Mouse (Mus musculus) forebrain, embryonic 10.5 days (tissue): ENCODE data around the gene Ppp3ca. TPM values are rescaled to one million over a fixed set of nuclear protein-coding genes. Genes with fewer than 3 reads are reported as not detected.

Experiments
- DNase-seq: peaks from one replicate; pipeline ENCODE4 v3.0.0-alpha.2; 2017; ENCODE audit warnings: low spot score; ENCODE audit errors: extremely low spot score
- H3K27ac ChIP-seq: fragments of 300-500 bp; sonication (generic); 2 replicates; pipeline ENCODE4 v1.5.1; 2016; ENCODE audit warnings: mild to moderate bottlenecking
- H3K27me3 ChIP-seq: fragments of 300-500 bp; sonication (generic); 2 replicates; pipeline ENCODE4 v1.6.1; 2016; ENCODE audit warnings: mild to moderate bottlenecking; ENCODE audit not compliant: poor library complexity, severe bottlenecking
- H3K36me3 ChIP-seq: fragments of 300-500 bp; sonication (generic); replicated peaks from 2 replicates; pipeline ENCODE4 v1.6.1; 2016; ENCODE audit warnings: mild to moderate bottlenecking, moderate library complexity
- H3K4me1 ChIP-seq: fragments of 300-500 bp; sonication (generic); 2 replicates; pipeline ENCODE4 v1.6.1; 2016
- H3K4me3 ChIP-seq: fragments of 300-500 bp; sonication (generic); 2 replicates; pipeline ENCODE4 v1.5.1; 2016; ENCODE audit warnings: mild to moderate bottlenecking, moderate library complexity
- H3K9me3 ChIP-seq: fragments of 300-500 bp; sonication (generic); 2 replicates; pipeline ENCODE4 v1.6.1; 2016; ENCODE audit warnings: mild to moderate bottlenecking, moderate library complexity
- whole genome bisulfite sequencing: fragments of 180-500 bp; shearing (Covaris S2); methylation state at CpG from one replicate; pipeline ENCODE4 v1.1.7; 2016; 5-methylcytosine and 5-hydroxymethylcytosine counted together
- polyA plus RNA-seq: library from polyadenylated mRNA; unstranded; fragments of >200 nt; fragmentation: Nextera tagmentation; extraction: Ambion mirVana; gene quantifications from 2 replicates; pipeline ENCODE4 v1.2.1, GENCODE M21; 2016

Gene Ppp3ca
- polyA plus RNA-seq, 1 experiment from 2014 or later: 28.7 TPM

- DNase-seq: no peak
- Histone ChIP-seq H3K9me3 (no peaks in the 10 kb centered on the region), H3K4me3 (no peak overlapping the region), H3K36me3 (no peaks in the 10 kb centered on the region), H3K4me1 (peaks cover 10% of the 10 kb centered on the region), H3K27me3 (peaks cover 10% of the 10 kb centered on the region; the same call in 1 of the 2 replicates), H3K27ac (no peak overlapping the region)
- WGBS: 91% methylated on average over 9 of the region's 9 CpGs
Measured at GRCm38 (mm10) chr3:136742258-136743057, 72.5 kb downstream of the Ppp3ca start.

DNA sequence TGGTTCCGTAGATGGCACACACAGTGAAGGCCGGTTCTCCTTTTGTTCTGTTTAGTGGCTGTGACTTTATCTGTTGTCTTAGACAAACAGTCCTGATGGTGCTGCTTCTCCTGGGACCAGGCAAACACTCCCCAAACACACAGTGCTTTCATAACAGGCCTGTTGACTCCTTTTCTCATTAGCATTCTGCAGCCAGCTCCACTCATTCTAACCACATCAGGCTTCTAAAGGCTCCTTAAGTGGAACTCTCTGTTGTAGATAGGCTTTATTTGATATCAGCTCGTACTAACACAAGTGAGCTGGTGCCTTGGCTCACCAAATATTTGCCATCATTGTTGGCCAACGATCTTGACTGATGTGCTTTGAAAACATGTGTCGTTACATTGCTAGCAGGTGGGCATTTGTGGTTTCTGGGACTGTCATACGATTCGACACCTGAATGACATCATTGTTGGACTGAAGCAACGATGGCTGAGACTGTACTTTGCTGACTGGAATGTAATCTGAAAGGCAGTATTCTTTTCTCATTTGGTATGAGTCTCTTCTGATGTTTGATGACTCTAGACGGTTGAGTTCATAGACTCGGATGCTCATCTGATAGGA is 74.5 kb downstream of the Ppp3ca start:
- H3K36me3 ChIP-seq: no peaks in the 10 kb centered on the region
- peaks cover 23% of the 10 kb centered on the region for H3K4me1 ChIP-seq
- no peaks in the 10 kb centered on the region for H3K9me3 ChIP-seq
- no peak overlapping the region for H3K27ac ChIP-seq
- no peak for DNase-seq
- WGBS: 89% methylated on average over 10 of the region's 10 CpGs
- H3K27me3 ChIP-seq: peaks cover 14% of the 10 kb centered on the region; the same call in 1 of the 2 replicates
- no peak overlapping the region for H3K4me3 ChIP-seq

DNA sequence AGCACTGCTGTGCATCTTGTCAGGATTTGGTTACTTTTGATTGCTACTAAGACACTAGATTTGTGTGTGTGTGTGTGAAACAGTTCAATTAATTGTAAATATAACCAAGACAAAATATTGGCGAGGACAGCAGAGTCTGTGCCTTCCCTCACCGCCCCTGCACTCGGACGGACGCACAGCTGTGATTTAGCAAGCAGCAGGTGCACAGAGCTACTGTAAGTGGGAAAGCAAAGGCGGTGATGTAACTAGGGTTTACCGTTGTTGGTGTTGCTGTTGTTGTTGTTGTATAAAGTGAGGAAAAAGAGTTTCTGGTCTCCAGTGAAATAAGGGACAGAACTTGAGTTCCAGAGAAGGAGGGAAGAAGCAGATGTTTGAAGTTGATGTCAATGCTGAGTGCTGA is 75.5 kb downstream of the Ppp3ca start:
- 89% methylated on average over 7 of the region's 7 CpGs for WGBS

DNA sequence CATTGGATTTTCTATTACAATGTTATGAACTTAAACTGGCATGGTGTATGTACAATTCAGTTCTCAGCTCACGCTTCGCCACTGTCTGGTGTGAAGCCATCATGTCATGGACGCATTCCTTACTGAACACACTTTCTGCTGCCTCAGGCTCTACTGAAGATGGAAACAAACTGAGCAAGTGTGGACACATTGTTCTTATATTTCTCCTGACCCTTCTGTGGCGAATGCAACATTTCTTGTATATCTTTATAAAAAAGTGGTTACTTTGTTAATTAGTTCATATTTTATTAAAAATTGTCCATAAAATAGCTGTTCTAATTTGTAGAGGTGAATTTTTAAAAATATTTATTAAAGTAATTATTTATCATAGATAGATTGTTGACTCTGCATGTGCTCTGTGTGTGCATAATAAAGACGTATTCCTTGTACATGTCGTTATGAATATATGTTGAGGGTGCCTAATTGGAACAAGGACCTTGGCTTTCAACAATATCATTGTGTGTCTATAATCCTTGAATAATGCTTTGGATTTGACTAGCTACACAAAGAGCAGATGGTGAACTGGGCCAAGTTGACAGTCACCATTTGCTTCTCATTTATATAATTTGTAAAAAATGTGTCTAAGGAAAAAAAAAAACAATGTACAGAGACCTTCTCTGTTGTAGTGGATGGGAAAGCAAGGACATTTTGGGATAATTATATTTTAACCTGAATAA is 79.0 kb downstream of the Ppp3ca start:
- Histone ChIP-seq H3K4me3 (no peak overlapping the region), H3K4me1 (peaks cover 44% of the 10 kb centered on the region), H3K36me3 (no peaks in the 10 kb centered on the region), H3K27ac (no peak overlapping the region), H3K27me3 (peaks cover 27% of the 10 kb centered on the region), H3K9me3 (no peaks in the 10 kb centered on the region)
- DNase-seq: no peak
- 67% methylated on average over 6 of the region's 6 CpGs for WGBS

More for the DNA sequence above, 75.5 kb downstream of the Ppp3ca start:
- Histone ChIP-seq H3K4me1 (peaks cover 31% of the 10 kb centered on the region), H3K27ac (no peak overlapping the region), H3K36me3 (no peaks in the 10 kb centered on the region), H3K27me3 (peaks cover 14% of the 10 kb centered on the region; the same call in 1 of the 2 replicates), H3K9me3 (no peaks in the 10 kb centered on the region), H3K4me3 (no peak overlapping the region)
- DNase-seq: no peak

- H3K27ac ChIP-seq: no peak overlapping the region
- peaks cover 27% of the 10 kb centered on the region for H3K27me3 ChIP-seq
- H3K36me3 ChIP-seq: no peaks in the 10 kb centered on the region
- H3K4me3 ChIP-seq: no peak overlapping the region
- peaks cover 40% of the 10 kb centered on the region for H3K4me1 ChIP-seq
- no peak for DNase-seq
- no peaks in the 10 kb centered on the region for H3K9me3 ChIP-seq
Measured at GRCm38 (mm10) chr3:136749477-136749797, 79.5 kb downstream of the Ppp3ca start.

DNA sequence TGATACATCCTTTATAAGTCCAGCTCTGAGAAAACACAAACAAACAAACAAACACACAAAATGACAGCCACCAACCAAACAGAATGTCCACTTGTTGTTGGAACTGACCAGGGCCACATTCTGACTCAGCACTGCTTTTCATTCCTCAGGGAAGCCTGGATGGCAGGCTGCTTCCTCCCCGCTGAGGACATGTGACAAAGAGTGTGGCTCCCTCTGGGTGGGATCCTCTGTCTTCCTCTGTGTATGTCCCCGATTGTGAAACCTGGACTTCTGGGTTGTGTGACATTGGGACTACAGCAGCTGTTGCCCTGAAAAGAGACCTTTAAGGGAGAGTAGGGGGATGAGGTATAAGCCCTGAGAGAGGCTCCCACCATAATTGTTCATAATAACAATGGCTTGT is 80.0 kb downstream of the Ppp3ca start:
- 23% methylated on average over 2 of the region's 2 CpGs for WGBS
- Histone ChIP-seq H3K4me3 (no peak overlapping the region), H3K27me3 (peaks cover 27% of the 10 kb centered on the region), H3K36me3 (no peaks in the 10 kb centered on the region), H3K9me3 (no peaks in the 10 kb centered on the region), H3K27ac (no peak overlapping the region), H3K4me1 (peaks cover 38% of the 10 kb centered on the region)
- no peak for DNase-seq

DNA sequence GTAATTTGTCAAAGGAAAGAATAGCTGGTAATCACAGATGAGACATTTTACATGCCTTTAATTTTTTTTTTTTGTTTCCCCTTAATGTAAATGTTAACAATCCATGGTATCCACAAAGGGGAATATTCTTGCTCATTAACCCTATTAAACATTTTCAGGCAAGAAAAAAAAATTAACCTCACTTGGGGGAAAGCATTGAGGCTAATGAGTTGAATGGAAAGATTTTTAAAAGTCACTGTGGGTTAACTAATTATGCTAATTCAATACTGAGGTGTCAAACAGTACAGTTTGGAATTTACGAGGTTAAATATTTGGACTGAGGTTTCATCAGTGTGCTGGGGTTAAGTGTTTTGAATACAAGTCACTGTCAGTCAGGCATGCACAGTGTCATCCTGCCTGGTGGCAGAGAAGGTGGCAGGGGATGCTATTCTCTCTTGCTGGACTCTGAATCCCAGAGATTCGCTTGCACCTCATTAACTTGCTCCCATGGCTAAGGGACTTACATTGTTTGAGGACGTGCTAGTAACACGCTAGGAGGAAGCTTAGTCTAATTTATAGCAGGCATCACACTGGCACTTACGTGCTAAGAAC is 82.3 kb downstream of the Ppp3ca start:
- Histone ChIP-seq H3K27me3 (peaks cover 19% of the 10 kb centered on the region), H3K36me3 (no peaks in the 10 kb centered on the region), H3K4me1 (peaks cover 38% of the 10 kb centered on the region), H3K4me3 (no peak overlapping the region), H3K27ac (no peak overlapping the region), H3K9me3 (no peaks in the 10 kb centered on the region)
- 42% methylated on average over 5 of the region's 5 CpGs for WGBS
- DNase-seq: no peak

GRCm38 (mm10) chr3:136756137-136756536 is 86.2 kb downstream of the Ppp3ca start:
- H3K36me3 ChIP-seq: no peaks in the 10 kb centered on the region
- H3K27me3 ChIP-seq: peaks cover 7% of the 10 kb centered on the region; the same call in 1 of the 2 replicates
- H3K4me3 ChIP-seq: no peak overlapping the region
- WGBS: 94% methylated on average over 6 of the region's 6 CpGs
- no peaks in the 10 kb centered on the region for H3K9me3 ChIP-seq
- no peak overlapping the region for H3K27ac ChIP-seq
- peaks cover 18% of the 10 kb centered on the region for H3K4me1 ChIP-seq
- DNase-seq: no peak

DNA sequence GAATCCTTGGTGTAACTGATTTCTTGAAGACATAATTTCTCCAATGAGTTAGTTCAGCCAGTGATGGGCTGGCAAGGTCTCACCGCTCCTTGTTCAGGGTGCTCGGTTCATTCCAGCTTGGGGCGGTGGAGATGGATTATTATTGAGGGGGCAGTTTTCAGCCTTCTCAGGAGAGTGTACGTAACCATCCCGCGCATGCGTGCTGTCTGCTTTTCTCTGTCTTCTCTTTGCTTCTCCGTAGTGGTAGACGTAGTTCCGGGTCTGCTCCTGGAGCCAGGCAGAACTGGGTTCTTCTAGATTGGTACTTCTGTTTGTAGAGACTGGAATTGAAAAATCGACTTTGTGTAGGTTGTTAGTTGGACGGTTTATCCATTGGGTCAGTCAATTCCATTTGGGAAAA is 89.5 kb downstream of the Ppp3ca start:
- Histone ChIP-seq H3K4me1 (peaks cover 20% of the 10 kb centered on the region), H3K27me3 (no peaks in the 10 kb centered on the region), H3K27ac (no peak overlapping the region), H3K36me3 (no peaks in the 10 kb centered on the region), H3K9me3 (no peaks in the 10 kb centered on the region), H3K4me3 (no peak overlapping the region)
- DNase-seq: no peak
- WGBS: 96% methylated on average over 12 of the region's 12 CpGs

GRCm38 (mm10) chr3:136761292-136761978 is 91.5 kb downstream of the Ppp3ca start:
- no peak overlapping the region for H3K4me3 ChIP-seq
- no peak for DNase-seq
- no peaks in the 10 kb centered on the region for H3K36me3 ChIP-seq
- 84% methylated on average over 7 of the region's 7 CpGs for WGBS
- H3K9me3 ChIP-seq: no peaks in the 10 kb centered on the region
- H3K27ac ChIP-seq: no peak overlapping the region
- no peaks in the 10 kb centered on the region for H3K27me3 ChIP-seq
- H3K4me1 ChIP-seq: peaks cover 35% of the 10 kb centered on the region

GRCm38 (mm10) chr3:136761979-136762341 is 92.0 kb downstream of the Ppp3ca start:
- no peaks in the 10 kb centered on the region for H3K9me3 ChIP-seq
- H3K27ac ChIP-seq: no peak overlapping the region
- H3K27me3 ChIP-seq: no peaks in the 10 kb centered on the region
- no peaks in the 10 kb centered on the region for H3K36me3 ChIP-seq
- no peak for DNase-seq
- H3K4me1 ChIP-seq: peaks cover 38% of the 10 kb centered on the region
- 88% methylated on average over 1 of the region's 1 CpGs for WGBS
- H3K4me3 ChIP-seq: no peak overlapping the region

GRCm38 (mm10) chr3:136763717-136764270 is 93.9 kb downstream of the Ppp3ca start:
- WGBS: 64% methylated on average over 5 of the region's 5 CpGs
- Histone ChIP-seq H3K4me1 (peaks cover 40% of the 10 kb centered on the region), H3K9me3 (no peaks in the 10 kb centered on the region), H3K36me3 (no peaks in the 10 kb centered on the region), H3K27me3 (no peaks in the 10 kb centered on the region), H3K27ac (peak overlapping the region; percentile 51; the same call in 1 of the 2 replicates), H3K4me3 (no peak overlapping the region)
- no peak for DNase-seq
